Mouse (Mus musculus): Measurements from ENCODE around the gene Fam124a. TPM values are rescaled to one million over a fixed set of nuclear protein-coding genes. Genes with fewer than 3 reads are reported as not detected.

Fam124a gene
- total RNA-seq, 2 experiments from 2014 or later = 39.5 to 43.6 TPM

DNA sequence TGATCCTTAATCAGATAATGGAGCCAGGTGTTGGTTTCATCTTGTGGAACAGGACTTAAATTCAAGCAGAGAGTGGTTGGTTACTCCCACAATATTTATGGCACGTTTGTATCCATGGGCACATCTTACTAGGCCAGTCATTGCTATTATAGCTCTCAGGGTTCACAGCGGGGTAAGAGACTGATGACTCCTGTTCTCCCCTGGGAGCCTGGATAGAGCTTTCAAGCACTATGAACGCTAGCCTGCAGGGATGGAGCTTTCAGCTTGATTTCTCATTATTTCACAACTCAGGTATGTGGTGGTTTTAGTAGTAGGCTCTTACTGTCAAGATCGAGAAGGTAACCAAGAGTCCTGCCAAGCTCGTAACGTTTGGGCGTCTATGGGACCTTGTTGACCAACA lies 100.5 kb downstream of the Fam124a start:
- no peak for DNase-seq (ENCODE audit: low spot score in 2 of 2)

DNA sequence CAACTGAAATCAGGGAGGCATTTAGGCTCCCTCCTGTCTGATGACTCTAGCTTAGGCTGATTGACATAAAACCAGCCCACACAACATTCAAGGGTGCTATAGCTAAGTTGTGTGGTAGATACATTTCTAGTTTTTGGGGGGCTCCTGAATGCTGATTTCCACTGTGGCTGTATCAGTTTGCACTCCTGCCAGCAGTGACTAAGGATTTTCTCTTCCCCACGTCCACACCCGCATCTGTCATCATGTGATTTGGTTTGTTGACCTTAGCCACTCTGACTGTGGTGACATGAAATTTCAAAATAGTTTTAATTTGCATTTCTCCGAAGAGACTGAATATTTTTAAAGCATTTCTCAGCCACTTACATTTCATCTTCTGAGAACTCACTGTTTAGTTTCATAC lies 101.9 kb downstream of the Fam124a start:
- DNase-seq (ENCODE audit: low spot score in 2 of 2) = no peak

Other genes with a start within 250 kb of the Fam124a start
- gene Gucy1b2, start 99.4 kb upstream of the Fam124a start, total RNA-seq (2021) = under 1 TPM; 0.38 to 0.55 TPM
- gene Gm4131, start 11.2 kb downstream of the Fam124a start, total RNA-seq (2021) = not detected
- not detected for gene Serpine3, start 107.9 kb downstream of the Fam124a start, total RNA-seq (2021)
- gene Ints6, start 205.4 kb downstream of the Fam124a start, total RNA-seq (2021) = 10 to 100 TPM; 36.8 to 37.3 TPM